Mouse (Mus musculus) urinary bladder, postnatal 36 days (tissue): ENCODE measurements at regions not wholly inside any gene's neighbourhood (a gene's known extent, or its start where the extent isn't known, plus 50 kb on each side); places are given as distances from the start of the nearest gene placed in this dataset.

Experiments used
- DNase-seq, 2 experiments: peaks; one replicate each; pipeline ENCODE4 v3.0.0; 2022; ENCODE audit warnings: low spot score in 2 of 2, mixed read lengths in 1 of 2

DNA sequence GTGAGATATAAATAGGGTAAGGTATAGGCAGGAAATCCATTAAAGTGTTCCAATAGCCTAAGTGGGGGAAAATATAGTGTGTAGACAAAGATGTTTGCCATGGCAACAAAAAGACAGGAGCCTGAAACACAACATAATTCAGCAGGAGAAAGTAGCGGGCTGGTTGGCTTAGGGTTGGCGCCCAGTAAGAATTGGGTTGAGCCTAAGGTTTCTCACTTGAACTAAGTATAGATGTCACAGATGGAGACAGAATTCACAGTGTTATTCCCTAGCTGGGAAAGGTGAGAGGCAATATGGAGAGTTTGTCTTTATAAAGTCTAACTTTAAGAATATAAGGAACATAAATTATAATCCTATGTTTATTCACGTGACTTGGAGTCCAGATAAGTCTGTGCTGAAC lies 64.8 kb upstream of the Ogfrl1 start:
- DNase-seq: no peak

DNA sequence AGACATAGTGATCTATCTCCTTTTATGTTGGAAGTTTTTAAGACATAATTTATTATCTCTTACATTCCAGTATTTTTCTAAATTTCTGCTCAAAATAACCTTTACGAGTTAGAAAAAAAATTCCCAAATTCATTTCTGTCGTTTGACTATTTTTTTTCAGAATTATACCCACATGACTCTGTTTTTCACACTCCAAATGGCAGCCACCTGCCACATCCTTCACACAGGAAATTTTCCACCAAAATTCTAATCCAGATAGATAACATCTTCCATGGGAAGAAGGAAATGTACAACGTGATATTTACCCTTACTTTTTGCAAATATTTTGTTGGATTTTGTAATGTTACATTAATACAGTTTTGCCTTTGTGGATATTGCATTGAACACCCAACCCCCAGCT lies 66.5 kb upstream of the Ogfrl1 start:
- DNase-seq: no peak

DNA sequence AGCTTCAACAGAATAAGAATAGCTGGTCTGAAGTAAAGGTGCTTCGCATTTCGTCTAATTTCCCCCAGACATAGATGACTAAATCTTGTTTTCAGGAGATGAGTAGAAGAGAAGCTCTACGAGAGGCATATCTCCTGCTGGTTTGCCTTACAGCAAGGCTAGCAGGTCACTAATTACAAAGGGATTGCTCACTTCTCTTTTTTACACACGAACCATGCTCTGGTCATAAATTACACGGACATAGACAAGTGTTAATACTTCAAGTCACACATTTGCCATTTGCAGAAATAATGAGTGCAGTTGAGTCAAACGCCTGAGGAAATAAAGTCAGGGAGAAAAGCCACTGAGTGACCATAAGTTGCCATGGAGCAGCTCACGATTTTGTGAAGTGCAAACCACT lies 68.8 kb upstream of the Ogfrl1 start:
- DNase-seq: no peak

DNA sequence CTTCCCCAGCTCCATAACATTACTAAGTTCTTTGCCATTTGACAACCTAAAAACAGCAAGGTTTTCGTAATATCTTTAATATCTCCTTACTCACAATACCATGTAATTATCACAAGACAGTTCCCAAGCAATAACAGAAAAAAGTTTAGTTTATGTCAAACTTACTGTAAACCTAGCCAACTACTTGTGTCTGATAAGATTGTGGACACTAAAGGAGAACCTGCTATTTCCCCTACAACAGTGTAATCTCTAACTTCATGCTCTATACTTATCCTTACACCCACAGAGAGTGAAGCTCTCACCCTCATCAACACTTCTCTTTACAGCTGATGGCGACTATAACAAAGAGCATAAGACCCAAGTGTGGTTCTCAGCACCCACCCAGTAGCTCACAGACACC lies 69.8 kb upstream of the Ogfrl1 start:
- DNase-seq: no peak

DNA sequence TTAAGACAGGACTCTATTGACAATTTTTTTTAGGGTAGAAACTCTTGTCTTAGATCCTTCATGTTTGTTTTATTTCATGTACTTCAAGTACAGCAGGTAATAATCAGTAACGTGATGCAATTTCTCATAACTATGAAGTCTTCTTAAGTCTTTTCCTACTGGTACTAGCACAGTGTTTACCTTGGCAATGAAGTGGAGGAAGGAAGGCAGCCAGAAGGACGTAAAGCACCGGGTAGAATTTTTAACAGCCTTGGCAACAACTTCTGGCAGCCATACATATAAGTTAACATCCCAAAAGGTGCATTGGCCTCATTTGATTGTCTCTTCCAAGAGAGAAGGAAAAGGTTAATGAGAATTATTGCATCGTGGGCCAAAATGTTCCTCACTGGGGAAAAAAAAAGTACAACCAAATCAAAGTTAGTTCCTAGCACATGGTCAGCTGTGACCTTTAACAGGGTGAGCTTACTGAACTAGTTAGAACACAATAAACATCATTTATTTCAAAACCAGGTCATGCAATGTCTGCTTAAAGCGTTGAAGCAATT lies 83.3 kb upstream of the Ogfrl1 start:
- no peak for DNase-seq

DNA sequence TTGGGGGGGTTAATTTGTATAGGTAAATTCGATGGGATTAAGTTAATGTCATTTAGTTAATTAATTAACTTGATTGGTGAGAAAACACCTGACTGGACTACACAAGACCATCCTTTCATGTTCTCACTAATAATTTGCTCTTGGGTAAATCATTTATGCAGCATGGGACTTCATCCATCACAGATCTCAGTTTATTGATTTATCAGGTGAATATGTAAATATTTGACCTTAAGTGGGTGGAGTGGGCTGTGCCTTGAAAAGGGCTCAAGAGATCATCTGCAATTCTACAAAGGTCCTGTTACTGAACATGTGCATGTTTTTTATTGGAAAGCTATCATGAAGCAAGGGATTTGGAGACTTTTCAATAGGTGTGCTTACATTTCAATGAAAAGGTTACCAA lies 87.0 kb upstream of the Ogfrl1 start:
- no peak for DNase-seq

DNA sequence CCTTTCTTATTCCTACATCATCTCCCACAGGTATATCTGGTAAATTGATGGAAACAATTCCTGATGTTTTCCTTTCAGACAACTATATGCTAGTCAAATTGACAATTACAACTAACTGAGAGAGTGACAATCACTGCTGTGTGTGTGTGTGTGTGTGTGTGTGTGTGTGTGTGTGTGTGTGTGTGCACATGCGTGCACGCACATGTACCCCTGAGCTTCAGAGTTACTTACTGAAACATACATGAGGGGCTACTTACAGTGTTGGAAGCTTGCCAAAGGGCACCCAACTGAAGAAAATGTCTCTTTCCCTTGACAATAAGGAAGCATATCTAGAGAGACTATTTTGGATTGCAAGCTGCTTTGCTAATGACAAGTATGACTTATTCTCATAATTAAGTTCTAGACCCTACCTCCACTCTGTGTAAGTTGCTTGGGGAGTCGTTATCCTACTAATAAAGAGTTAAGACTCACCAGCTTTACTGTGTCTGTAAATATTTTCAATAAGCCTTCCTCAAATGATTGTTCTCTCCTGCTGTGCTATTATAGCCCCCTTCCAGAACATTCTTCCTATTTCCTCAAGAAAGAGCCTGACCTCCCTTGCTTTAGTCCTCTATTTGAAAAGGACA lies 87.7 kb upstream of the Ogfrl1 start:
- DNase-seq: no peak

DNA sequence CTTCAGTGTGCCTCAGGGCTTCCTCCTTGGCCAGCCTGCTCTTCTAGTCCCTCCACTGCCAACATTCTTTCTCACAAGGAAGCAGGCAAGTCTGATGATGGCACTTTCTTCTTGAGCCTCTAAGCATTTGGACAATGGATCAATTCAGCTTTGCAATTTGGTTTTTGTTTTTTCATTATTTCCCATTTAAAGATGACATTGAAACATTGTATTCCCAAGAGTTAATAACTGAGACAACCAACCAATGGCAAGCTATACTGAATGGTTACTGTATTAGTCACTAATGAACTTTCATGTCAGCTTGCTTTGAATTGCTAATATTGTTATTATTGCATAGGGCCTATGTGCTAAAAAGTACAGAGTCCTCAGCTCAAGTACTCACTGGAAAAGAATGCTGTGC lies 89.5 kb upstream of the Ogfrl1 start:
- no peak for DNase-seq

DNA sequence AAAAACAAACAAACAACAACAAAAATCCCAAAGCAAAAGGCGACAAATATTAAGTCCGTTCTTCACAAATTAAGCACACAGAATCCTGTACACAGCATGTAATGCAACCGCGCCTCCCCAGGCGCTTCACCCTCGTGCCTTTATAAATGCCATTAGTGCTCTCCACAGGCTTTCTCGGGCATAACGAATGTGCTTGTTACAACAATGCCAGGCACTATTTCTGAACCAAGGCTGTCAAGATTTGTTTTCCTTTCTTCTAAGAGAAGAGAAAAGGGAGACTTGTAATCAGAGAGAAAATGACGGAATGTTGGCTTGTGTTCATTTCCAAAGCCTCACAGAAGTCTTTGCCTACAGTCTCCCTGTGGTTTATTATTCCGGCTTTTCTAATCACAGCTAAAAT lies 93.1 kb upstream of the Ogfrl1 start:
- no peak for DNase-seq

DNA sequence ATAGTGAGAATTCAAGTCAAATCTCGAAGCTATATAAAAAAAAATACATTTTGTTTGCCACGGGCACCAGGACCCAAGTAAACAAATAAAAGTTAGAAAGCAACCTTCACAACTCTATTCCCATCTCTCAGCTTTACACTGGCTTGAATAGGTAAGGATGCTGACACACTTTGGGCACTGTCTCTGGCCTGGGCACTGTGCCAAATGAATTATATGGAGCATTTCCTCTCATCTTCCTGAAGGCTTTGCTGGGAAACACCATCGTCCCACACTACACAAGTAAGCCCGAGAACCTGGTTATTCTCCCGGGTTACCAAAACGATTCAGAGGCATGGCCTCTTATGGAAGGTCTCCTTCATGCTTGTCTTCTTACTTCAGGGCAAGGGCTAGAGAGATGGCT lies 93.5 kb upstream of the Ogfrl1 start:
- DNase-seq: no peak

DNA sequence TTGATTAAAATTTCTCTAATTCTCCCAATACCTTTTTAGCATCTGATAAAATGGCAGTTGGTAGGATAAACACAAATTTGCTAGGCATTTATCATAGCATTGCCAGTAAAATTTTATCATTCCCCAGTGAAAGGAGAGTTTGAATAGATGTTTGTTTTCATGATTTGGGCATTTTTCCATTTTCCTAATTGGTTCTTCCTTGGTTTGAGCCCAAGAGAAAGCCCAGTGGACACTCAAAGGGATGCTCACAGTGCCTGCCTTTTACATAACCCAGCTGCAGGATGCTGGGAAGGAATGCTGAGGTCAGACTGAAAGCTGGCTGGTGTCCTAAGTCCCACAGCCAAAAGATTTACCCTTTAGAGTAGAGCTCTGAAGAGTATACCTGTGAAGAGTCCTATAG lies 95.4 kb upstream of the Ogfrl1 start:
- DNase-seq: no peak

DNA sequence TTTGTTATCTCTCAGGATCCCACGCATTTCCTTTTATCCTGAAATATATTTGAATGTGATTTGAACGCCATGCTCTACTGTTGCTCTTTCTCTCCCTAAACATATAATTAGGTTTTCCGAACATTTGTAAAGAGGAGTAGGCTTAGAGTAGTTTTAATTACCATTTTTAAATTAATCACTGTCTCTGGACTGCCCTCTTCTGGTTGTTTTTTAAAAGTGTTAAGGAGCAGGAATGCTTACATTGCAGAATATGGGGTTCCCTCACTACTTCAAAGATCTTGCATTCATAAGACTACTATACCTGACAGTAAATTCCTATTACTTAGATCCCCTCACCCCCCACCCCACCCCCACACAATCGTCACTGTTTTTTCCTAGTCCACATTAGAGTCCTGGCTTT lies 97.8 kb upstream of the Ogfrl1 start:
- DNase-seq: no peak

DNA sequence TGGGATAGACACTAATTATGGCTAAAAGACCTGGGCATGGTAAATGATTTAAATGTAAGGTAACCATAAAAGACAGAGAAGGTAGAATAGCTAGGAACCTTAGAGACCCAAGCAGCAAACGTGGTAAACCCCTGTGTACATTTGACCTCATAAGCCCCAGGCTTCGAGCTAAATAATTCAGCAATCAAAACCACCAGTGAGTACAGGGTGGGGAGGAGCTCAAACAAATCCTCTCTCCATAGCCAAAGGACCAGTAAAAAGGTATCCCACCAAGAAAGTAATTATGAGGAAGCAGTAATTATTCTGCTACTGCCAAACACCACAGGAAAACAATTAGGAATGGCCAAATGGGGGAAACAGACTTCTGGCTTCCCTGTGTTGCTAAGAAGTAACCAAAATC lies 122.5 kb upstream of the Ogfrl1 start:
- DNase-seq: no peak

DNA sequence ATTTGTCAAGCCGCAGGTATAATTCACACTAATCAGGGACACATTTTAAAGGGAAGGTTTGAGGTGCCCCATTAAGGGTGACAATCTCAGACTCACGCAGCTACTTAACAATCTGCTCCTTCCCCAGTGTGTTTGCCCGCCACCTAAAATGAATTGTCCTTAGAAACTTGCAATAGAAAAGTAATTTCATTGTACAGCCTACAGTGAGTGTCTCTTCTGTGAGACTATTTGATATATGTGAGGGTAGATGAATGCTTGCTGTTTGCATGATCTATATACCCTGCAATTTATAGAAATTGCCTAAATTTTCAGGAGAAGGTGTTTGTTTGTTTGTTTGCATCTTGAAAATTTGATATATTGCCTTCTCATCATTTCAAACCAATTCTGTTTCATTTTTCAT lies 135.1 kb upstream of the Ogfrl1 start:
- DNase-seq: no peak

DNA sequence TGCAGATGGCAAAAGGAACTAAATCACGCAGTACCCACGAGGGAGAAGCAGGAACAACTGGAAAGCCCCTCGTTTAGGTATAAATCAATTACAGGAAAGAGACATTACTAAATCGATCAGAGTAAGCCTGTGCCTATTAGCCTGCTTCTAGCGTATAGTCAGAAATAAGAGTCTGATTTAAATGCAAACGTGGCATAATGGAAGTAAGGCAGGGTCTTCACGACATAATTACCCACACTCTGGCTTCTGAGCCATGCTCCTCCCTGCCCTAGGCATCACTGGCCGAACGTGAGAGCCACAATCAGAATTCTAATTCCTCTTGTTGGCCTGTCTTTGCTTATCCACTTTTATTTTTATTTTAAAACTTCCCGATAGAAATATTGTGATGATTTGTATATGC lies 139.0 kb upstream of the Ogfrl1 start:
- no peak for DNase-seq

DNA sequence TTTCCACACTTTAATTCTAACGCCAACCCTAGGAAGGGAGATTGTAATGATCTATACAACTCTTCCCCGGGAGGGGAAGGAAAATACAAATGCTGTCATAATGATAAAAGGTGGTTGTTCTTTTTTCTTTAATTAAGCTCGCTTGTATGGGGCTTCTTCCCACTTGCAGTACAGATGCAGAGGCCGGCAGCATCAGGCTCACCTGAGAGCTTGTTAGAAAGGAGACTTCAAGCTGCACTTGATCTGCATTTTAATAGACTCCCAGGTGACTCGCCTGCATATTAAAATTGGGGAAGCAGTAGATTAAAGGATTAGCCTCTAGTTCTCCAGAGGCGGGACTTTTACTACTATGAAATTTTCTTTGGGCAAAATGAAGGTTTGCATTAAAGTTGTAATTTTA lies 140.8 kb upstream of the Ogfrl1 start:
- no peak for DNase-seq

DNA sequence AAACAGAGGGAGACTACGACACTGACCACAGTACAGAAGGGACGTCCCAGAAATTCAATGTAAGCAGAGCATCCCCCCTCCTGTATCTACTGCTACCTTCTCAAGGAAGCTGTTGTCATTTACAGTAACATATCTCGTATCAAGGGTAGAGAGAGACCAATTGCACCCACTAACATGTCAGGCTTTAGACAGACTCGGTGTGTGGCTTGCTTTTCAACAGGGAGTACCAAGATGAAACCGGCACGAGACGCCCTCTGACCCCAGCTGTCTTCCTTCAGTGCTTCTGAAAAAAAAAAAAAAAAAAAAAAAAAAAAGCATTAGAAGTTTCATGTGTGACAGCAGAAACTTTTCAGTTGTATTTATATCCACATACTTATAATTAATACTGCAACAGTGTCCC lies 143.0 kb upstream of the Ogfrl1 start:
- DNase-seq: no peak

DNA sequence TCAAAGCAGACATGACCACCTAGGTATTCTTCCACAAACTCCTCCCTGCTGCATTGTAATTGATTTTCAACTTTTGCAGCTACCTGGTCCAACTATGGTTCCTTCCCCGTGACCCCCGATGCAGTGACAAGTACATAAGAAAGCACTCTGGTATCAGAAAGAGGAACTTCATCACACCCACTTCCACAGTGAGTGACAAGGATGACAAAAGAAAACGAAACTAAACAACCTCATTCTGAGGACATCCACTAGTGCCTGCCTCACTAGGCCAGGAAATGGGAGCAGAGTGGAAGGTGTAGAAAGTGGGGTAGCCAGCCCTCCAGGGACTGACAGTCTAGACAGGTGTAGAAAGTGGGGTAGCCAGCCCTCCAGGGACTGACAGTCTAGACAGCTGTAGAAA lies 158.2 kb upstream of the Ogfrl1 start:
- no peak for DNase-seq

DNA sequence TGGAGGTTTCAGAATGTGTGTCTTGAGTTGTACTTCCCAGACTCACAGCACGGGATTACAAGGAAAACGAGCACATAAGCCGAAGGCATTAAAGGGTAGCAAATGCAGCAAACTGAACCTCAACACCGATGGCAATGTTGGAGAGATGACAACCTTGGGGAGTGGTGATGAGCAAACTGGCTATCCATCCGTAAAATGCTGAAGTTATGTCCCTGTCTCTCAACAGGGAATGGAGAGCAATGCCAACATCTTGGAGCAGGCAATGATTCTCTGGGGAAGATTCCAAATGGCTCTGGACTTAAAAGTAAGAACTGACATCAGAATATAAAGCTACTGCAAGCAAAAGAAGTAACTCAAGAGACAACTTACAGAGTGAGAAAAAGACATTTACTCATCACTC lies 170.5 kb upstream of the Ogfrl1 start:
- DNase-seq: no peak

DNA sequence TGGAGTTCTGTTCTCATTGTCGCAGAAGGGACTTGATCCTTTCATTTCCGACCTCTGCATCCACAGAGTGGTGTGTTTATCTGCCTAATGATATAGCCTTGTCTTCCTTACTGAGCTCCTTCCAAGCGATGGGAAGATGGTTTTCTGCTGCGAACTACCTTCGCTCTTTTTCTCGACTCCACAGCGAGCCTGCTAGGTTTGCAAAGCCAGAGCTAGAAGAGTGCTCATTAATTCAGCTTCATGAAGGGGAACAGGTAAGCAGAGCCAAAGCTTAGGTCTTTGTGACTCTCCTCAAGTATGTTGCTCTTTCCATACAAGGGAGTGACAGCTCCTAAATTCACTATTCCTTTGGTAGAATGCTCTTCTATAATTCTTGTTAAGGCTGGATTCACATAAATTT lies 176.9 kb upstream of the Ogfrl1 start:
- no peak for DNase-seq

DNA sequence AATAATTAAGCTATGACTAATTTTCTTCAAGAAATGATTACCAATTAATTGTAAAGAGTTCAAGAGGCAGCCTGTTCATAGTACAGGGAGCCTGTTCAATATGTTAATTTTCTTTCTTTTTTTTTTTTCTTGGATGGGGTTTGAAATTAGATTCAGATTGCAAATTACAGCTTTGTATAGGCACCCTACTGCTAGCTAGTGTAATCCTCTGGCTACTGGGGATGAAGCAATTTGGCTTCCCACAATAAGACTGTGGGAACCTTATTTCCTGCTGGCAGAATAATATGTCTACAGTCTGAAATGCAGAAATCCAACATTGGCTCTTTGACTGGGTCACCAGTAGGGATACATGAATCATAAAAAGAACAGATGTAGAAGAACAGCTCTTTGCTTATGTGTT lies 177.4 kb upstream of the Ogfrl1 start:
- no peak for DNase-seq

DNA sequence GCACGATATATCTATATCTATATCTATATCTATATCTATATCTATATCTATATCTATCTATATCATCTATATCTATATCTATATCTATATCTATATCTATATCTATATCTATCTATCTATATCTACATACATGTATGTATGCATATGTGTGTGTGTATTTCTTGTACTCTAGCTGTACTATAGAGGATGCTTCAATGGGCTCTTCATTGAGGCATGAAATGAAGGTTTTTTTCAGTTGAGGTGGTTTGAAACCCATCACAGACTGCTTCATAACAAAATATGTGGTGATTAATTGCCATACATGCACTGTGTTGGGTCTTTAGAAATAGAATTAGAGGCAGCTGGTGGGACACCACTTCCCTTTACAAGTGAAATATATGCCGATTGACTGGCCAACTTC lies 177.9 kb upstream of the Ogfrl1 start:
- DNase-seq: no peak

DNA sequence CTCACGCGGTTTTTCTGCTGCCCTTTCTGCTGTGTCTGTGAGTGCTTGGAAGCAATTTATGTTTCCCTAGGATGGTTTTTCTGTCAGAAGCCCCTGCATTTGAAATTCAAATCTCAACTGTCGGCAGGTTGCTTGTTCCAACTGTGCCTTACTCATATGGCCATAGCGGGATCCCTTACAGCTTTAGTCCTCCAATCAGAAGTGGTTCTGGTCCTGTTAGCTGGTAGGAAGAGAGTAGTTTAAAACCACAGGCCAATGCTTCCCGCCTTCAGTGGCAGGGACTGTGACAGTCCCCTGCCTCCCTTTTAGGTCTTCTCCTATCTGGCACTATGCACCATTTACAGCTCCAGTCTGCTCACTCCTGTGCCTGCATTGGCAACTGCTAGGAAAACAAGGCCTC lies 178.6 kb upstream of the Ogfrl1 start:
- no peak for DNase-seq

DNA sequence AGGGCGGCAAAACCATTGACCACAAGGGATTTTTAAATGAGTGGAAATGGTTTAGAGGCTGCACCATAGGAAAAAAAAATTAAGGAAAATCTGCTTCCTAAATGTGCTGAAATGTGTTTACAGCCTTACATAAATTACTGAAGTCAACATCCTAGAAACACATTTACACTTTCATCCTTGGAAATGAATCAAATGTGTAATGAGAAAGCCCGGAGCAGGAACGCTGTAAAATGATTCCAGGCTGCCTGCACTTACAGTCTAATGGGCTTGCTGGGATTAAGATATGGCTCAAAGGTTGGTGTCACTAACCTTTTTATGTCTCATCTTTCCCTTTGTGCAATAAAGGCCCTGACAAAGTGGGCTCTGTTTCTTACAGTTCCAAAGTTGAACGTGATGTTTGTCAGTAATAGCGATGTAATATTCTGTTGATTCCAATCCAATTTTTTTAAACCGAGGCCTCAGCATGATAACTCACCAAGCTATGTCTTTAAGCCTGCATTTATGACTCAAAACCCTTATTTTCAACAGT lies 172.1 kb upstream of the B3gat2 start:
- no peak for DNase-seq
